Mouse (Mus musculus) Patski (cell line): Measurements from ENCODE around the gene Zc3h7b. TPM values are rescaled to one million over a fixed set of nuclear protein-coding genes. Genes with fewer than 3 reads are reported as not detected.

Experiments used
- ATAC-seq: fragments of 100-300 bp; one replicate; pipeline ENCODE4 v1.8.0; 2021
- CTCF ChIA-PET: fragments of 350-600 bp; sonication (Branson Sonifier 250); formaldehyde crosslinking; loops from one replicate; lab custom pipeline; 2022; ENCODE audit warnings: inconsistent platforms; lab: Charles Lee
- POLR2A ChIA-PET: fragments of 350-600 bp; sonication (Branson Sonifier 250); formaldehyde crosslinking; loops from one replicate; lab custom pipeline; 2022; ENCODE audit warnings: antibody characterized with exemption, inconsistent platforms; lab: Charles Lee
- DNase-seq: peaks from one replicate; pipeline ENCODE4 v3.0.0-alpha.2; 2011; ENCODE audit warnings: low read depth, low spot score
- H3K27me3 ChIP-seq: fragments of 371-371 bp; one replicate; pipeline ENCODE4 v1.5.1; 2021
- CTCF ChIP-seq: fragments of 100-300 bp; IDR thresholded peaks from one replicate; pipeline ENCODE4 v1.5.1; 2021
- in situ Hi-C: fragments of 300-500 bp; cut with MboI; formaldehyde crosslinking; loops from 3 replicates; pipeline ENCODE4 v1.11.1; 2018; ENCODE audit warnings: low pct_unique_long_range_greater_than_20kb, mixed read lengths
- polyA plus RNA-seq: library from polyadenylated mRNA; unstranded; gene quantifications from one replicate; pipeline ENCODE4 v1.2.3, GENCODE M21; 2021

The Zc3h7b gene
- polyA plus RNA-seq, 1 experiment from 2014 or later = 90.0 TPM

GRCm38 (mm10) chr15:81812696-81813631, 68.1 kb downstream of the Zc3h7b start:
- ChIA-PET POLR2A (interaction anchor here (0.6 to 1.4 kb wide), 2 partner anchors 18 to 160 kb away, joined by 3 to 4 read pairs; no protein-coding TSS in a partner anchor), CTCF (interaction anchor here (0.8 to 2.2 kb wide), 5 partner anchors 13 to 115 kb away, joined by 3 to 9 read pairs (median 3); no protein-coding TSS in a partner anchor)
- no peak for TF ChIP-seq CTCF
- in situ Hi-C loops = no loop called here
- no peaks in the 10 kb centered on the region for H3K27me3 ChIP-seq
- no peak for DNase-seq
- ATAC-seq = no peak

GRCm38 (mm10) chr15:81813986-81814705, 69.3 kb downstream of the Zc3h7b start:
- ChIA-PET POLR2A (interaction anchor here (0.6 kb wide), 1 partner anchor 161 kb away, joined by 3 read pairs; no protein-coding TSS in a partner anchor), CTCF (interaction anchor here (0.8 to 2.2 kb wide), 6 partner anchors 12 to 116 kb away, joined by 3 to 9 read pairs (median 3); no protein-coding TSS in a partner anchor)
- TF ChIP-seq CTCF = no peak
- no peaks in the 10 kb centered on the region for H3K27me3 ChIP-seq
- ATAC-seq (no peak), DNase-seq (no peak)
- in situ Hi-C loops = no loop called here

GRCm38 (mm10) chr15:81814716-81815370, 70.0 kb downstream of the Zc3h7b start:
- TF ChIP-seq CTCF = no peak
- ChIA-PET CTCF (interaction anchor here (1.0 to 2.2 kb wide), 4 partner anchors 13 to 77 kb away, joined by 3 to 9 read pairs (median 3); no protein-coding TSS in a partner anchor), POLR2A (no interaction called here)
- in situ Hi-C loops = no loop called here
- no peak for ATAC-seq
- no peaks in the 10 kb centered on the region for H3K27me3 ChIP-seq
- DNase-seq = no peak

GRCm38 (mm10) chr15:81818404-81818803, 73.5 kb downstream of the Zc3h7b start:
- H3K27me3 ChIP-seq = no peaks in the 10 kb centered on the region
- TF ChIP-seq CTCF = no peak
- DNase-seq (no peak), ATAC-seq (no peak)
- in situ Hi-C loops = no loop called here
- ChIA-PET POLR2A (interaction anchor here (1.3 kb wide), 1 partner anchor 13 kb away, joined by 4 read pairs; no protein-coding TSS in a partner anchor), CTCF (interaction anchor here (1.4 to 2.4 kb wide), 2 partner anchors 9 to 13 kb away, joined by 4 to 10 read pairs; no protein-coding TSS in a partner anchor)

- DNase-seq (no peak), ATAC-seq (no peak)
- TF ChIP-seq CTCF = no peak
- H3K27me3 ChIP-seq = no peaks in the 10 kb centered on the region
- POLR2A ChIA-PET = no interaction called here
- in situ Hi-C loops = no loop called here
- CTCF ChIA-PET = no interaction called here
These were observed 77.8 kb downstream of the Zc3h7b start for GRCm38 (mm10) chr15:81822631-81823030.

GRCm38 (mm10) chr15:81824832-81825231, 80.0 kb downstream of the Zc3h7b start:
- POLR2A ChIA-PET = no interaction called here
- H3K27me3 ChIP-seq = no peaks in the 10 kb centered on the region
- CTCF ChIA-PET = no interaction called here
- ATAC-seq (no peak), DNase-seq (no peak)
- in situ Hi-C loops = no loop called here
- no peak for TF ChIP-seq CTCF

- POLR2A ChIA-PET = no interaction called here
- no peak for TF ChIP-seq CTCF
- no peak for ATAC-seq
- CTCF ChIA-PET = no interaction called here
- no peak for DNase-seq
- no peaks in the 10 kb centered on the region for H3K27me3 ChIP-seq
- in situ Hi-C loops = no loop called here
These were observed 83.8 kb downstream of the Zc3h7b start for GRCm38 (mm10) chr15:81828426-81829207.

- TF ChIP-seq CTCF = no peak
- no peaks in the 10 kb centered on the region for H3K27me3 ChIP-seq
- POLR2A ChIA-PET = no interaction called here
- DNase-seq (no peak), ATAC-seq (no peak)
- in situ Hi-C loops = no loop called here
- CTCF ChIA-PET = no interaction called here
These were observed 84.3 kb downstream of the Zc3h7b start for GRCm38 (mm10) chr15:81829208-81829580.

- CTCF ChIA-PET = interaction anchor here (0.7 to 2.9 kb wide), 16 partner anchors 10 to 132 kb away, joined by 3 to 16 read pairs (median 7); partner anchors contain the start of gene Tob2
- H3K27me3 ChIP-seq = no peaks in the 10 kb centered on the region
- DNase-seq (no peak), ATAC-seq (no peak)
- in situ Hi-C loops = loop anchor here (5.0 kb wide), 1 partner anchor 87 kb away; no protein-coding TSS in a partner anchor
- POLR2A ChIA-PET = interaction anchor here (0.6 to 2.0 kb wide), 4 partner anchors 18 to 86 kb away, joined by 3 to 9 read pairs (median 6); partner anchors contain the start of gene Tob2
- no peak for TF ChIP-seq CTCF
These were observed 85.7 kb downstream of the Zc3h7b start for GRCm38 (mm10) chr15:81830530-81830929.
